Mouse (Mus musculus) thymus, postnatal 25 days (tissue): ENCODE measurements around the gene Fntb.

ENCODE experiments used
- DNase-seq: peaks from one replicate; pipeline ENCODE4 v3.0.0; 2022

The Fntb gene

DNA sequence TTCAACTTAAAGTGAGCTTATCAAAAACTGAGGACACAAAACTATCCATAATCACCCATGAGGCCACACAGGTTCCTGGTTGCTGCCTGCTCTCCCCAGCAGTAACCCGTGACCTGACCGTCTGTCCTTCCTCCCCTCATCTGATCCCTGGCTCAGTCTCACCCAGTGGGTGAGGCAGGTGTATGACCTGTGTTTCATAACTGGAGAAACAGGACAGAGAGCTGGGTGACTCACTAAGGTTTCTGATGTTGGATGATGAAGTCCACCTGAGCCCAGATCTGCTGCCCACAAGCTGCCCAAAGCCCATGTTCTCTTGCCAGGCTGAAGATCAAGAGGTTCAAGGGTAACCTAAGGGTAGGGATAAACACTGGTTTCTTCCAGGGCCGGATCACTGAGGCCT lies 161.6 kb downstream of the Fntb start:
- DNase-seq, result no peak

DNA sequence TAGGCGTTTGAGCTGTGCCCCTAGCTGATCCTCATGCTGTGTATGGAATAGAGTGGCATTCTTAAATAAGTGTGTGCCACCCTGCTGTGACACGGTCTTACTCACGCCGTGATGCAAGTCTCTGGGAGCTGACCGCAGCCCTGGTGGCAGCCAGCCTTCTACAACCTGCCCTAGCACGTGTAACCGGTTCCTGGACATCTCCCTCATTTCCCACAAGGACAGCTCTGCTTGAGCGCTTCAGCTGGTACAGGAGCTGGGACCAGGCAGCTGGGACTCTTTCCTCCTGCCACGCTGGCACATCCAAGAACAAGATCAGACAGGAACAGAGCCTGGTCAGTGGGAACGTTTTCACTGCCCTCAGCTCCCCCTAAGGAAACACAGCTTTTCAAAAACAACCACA lies 162.2 kb downstream of the Fntb start:
- no peak for DNase-seq

DNA sequence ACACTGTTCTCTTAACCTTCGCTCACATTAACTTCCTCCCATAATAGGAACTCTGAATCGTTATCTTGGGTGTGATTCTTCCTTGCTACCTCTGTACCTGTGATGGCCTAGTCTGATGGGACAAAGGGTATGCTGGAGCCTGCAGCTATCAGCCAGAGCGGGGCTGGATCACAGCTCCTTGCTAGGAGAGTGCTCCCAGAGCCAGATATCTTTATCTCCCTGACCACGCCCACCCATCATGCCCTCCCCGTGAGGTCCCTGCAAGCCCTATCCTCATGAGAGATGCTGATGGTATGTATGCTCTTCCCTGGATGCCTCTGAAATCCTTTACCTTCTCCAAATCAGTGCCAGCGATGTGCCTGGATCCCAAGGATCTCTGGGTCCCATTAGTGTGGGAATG lies 164.8 kb downstream of the Fntb start:
- DNase-seq, result no peak

DNA sequence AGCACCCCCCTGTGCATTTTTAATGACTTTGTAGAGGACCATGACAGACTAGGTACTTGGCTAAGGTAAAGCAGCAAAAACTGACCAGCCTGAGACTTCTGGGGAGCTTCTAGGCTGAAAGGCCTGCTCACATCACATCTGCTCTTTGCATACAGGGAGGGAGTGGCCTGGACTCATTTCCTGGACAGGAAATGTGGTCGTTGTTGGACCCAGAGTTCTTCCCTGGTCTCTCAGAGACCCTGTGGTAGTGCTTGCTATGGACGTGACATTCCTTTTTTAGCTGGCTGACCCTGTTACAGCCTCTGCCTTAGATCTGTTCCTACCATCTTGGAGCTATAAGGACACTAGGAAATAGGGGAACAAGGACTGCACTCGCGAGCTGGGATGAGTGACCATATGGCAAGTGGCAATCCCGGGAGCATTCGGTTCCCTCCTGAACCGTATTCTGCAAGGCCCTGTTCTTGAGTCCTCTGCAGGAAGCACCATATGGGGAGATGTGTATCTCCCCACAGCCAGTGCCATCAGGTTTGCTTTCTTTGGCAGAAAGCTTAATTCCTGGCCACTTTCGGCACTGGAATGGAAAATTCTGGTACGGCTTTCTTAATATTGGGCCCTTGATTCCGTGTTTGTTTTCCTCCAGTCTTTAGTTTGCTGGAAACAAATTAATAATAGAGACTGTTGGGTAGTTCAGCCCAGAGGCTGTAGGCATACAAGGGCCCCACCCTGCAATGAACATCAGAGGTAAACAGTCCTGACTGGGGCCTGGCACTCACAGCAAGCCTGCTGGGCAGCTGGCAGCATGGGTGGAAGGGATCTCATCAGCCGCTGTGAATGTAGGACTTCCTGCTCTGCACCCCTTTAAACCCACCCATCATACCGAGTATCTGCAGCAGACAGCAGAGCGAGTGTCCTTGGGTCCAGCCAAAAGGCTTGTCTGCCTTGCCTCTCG lies 166.6 kb downstream of the Fntb start:
- DNase-seq, result no peak

DNA sequence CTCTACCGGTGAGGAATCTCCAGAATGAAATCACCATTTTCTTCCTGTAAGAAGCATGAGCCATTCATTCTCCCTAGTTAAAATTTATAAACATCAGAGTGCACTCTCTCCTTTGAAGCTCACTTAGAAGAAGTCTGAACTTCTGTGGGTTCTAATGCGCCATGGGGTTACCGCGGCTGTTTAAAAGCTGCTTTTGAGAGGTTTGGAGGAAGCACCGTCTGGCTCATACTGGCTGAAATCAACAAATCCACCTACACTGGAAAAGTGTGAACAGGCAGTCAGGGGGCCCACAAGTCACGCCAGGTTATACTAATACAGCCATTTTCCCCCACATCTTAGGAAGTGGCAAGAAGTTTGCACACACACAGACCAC lies 167.3 kb downstream of the Fntb start:
- peak; percentile 25 for DNase-seq

DNA sequence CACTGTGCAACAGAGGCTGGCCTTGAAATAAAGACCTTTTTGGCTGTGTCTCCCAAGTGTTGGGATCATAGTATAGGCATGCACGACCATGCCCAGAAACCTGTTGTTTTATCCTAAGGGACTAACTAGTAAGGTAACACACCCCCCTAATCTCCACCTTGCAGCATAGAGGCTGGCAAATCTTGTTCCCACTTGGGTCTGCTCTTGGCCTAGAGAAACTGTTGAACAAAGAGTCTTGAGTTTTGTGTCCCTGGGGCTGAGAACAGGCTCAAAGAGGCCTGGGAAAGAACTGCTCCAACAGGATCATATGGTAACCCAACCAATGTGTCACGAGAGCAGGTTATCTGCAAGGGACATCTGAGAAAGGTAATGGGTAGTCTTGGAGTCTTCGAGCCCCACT lies 169.0 kb downstream of the Fntb start:
- no peak for DNase-seq

DNA sequence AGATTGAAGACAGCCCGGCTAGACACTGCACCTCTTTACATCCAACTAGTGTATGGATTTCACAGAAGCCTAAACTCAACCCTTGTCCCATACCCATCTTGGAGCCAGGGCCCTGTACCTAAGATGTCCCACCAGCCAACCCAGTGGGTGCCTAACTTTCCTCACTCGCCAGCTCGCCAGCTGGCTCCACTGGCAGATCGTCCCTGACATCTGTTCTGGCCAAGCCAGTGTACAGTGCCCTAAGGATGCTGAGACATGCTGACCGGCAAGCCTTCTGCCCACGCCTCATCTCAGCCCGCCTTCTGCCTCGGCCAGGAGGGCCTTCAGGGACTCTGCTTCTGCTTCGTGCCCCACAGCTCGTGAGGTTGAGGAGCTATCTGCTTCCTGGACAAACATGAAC lies 170.8 kb downstream of the Fntb start:
- no peak for DNase-seq

DNA sequence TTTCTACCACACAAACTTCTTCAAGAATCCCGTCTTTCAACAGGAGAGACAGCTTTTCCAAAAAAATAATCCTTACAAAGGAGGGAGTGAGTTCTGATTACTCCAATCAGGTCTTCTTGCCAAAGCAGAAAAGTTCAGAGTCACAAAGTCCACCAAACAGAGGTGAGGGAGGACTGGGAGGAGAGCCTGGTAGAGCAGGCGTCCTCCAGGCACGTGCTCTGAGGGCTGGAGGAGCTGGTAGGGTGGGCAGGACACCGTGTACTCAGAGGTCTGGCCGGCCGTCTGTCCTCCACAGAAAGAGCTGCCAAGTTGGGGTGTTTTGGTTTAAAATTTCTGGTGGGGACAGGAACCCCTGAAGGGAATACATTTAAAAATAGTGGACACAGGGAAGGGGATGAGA lies 172.6 kb downstream of the Fntb start:
- DNase-seq, result no peak

DNA sequence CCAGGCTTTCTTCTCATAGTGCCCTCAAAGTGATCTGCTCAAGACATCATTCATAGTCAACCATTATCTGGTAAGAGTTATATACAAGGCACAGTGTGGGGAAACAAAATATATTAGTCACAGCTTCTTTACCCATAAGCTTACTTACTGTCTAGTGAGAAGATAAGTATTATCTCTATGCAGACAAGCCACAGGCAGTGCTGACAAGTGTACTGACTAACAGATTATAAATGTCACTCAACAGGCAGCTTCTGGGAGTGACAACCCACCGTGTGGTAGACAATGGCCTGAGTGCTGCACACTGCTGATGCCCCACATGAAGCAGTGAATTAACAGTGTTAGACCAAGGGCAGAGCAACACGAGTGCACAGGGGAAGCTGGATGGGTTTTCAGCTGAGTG lies 176.1 kb downstream of the Fntb start:
- no peak for DNase-seq

DNA sequence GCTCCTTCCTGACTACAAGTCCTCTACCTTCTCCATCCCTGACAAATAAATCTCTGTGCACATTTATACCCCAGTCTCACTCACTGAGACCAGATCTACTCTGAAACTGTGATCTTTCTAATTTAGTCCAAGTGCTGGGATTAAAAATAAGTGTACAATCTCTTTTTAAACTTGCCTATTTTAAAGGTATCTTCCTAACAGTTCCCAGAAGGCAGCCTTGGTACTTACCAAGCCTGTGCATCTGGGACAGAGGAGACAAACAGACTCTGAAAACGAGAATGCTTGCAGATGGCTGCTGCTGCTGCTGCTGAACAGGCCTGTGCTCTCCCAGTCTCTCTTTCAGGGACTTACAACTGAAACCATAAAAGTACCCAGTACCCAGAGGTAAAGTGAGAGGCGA lies 177.1 kb downstream of the Fntb start:
- no peak for DNase-seq

DNA sequence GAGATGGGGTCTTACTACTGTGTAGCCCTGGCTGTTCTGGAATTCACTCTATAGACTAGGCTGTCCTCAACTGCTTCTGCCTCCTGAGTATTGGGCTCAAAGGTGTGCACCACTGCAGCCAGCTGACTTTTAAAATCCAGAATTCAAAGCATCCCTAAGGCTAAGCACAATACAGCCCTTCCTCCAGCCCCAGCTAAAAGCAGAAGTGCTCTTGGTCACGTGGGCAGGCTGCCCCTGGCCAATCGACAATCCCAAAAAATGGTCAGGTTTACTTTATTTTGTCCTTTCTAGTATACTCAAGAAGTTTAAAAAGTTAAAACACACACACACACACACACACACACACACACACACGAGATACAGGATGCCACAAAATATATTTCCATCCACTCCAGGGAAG lies 177.7 kb downstream of the Fntb start:
- DNase-seq, result no peak

DNA sequence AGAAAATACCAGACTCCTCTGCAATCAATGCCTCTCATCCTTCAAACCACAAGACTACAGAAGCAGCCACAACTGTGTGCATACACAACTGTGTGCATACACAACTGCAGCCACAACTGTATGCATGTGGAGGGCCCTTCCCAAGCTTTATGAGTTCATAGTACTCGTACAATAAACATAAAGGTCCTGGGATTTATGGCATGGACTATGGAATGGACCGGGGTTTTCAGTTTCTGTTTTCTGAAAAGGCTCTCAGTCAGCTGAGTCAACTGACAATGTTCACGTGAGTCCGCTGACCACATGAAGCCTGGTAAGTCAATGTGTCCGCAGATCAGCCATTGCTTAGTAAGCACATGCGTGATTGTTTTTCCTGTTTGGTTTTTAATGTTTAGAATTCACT lies 178.1 kb downstream of the Fntb start:
- no peak for DNase-seq

DNA sequence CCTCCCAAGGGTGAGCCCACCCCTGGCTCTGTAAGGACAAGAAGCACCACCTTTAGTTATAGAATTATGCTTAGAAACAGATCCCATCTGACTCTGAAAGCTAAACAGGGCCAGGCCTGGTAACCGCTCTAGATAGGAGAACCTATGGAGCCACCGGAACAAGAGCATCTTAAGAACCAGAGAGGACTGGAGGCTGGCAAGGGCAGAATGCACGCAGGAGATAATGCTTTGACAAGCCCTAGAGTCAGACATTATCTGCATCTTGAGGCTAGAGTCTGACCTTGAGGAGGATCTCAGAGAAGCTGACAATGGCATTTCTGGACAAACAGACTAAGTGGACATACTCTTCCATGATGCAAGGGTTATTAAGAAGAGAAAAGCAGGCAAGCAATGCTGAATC lies 182.1 kb downstream of the Fntb start:
- DNase-seq, result no peak

DNA sequence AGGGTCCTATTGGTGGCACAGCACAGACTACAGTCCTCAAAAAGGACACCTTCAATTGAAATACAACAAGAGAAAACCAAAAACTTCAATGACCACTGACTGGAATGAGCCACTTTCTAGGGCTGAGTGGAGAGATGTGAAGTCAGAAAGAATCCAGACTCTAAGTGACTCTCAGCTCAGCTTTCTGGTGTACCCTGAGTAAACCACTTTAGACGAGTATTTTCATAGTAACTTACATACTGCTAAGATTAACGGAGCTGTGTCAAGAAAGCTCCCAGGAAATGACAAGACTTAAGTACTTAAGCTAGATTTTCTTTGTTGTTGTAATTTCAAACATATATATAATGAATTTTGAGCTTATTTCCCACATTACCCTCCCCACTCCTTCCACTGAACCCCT lies 182.8 kb downstream of the Fntb start:
- DNase-seq, result no peak

DNA sequence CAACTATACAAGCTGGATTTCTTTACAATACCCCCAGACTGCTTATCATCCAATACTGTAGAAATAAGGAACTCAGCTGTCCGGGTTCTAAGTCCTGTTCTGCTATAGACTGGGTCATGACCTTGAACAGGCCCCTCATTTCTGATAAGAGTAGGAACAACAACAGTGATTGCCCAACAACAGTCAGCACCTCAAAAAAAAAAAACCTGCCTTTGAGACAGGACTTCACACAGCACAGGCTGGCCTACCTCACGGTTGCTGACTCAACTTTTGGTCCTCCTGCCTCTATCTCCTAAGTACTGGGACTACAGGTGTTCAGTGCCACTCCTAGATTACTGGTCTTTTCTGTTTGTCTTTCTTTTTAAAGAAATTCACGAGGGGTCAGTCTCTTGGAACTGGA lies 183.4 kb downstream of the Fntb start:
- no peak for DNase-seq

DNA sequence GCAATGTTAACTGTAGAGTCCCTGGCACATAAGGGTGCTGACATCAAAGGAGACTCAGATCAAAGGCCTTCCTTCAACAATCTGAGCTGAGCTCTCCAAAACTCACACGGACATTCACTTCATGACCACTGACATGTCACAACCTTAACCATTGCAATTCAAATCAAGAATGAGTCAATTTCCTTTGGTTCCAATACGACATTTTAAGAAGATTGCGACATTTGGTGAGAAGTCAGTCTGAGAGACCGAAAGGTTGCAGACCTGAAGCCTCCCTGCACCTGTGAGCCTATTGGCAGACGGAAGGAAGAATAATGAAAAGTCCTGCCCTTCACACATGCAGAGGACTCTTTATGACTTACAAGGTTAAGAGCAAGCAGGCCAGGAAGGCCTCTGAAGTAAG lies 184.9 kb downstream of the Fntb start:
- no peak for DNase-seq

DNA sequence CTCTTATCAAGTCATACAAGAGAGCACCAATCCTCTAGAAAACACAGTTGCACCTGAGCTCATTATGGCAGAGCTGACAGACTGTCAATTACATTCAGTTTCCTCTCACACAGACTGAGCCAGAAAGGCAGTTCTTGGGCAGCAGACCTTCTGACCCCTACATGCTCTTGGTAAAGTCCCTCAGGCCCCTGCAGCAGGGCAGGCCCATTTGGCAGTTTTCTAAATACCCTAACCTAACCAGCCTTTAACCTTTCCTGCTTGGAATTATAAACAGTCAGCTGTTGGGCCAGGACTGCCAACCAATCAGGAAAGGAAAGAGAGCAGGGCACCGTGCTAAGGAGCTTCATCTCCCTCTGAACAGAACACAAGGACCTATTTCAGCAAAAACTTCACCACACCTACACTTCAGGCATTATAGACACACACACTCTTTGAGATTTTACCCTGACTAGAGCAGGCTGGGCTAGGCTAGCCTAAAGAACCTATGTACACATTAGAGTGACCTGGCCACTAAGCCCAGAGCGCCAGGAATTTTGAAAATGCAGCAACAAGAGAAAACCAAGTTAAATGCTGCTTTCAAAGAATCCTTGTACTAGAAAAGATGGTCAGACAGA lies 188.5 kb downstream of the Fntb start:
- DNase-seq, result no peak

DNA sequence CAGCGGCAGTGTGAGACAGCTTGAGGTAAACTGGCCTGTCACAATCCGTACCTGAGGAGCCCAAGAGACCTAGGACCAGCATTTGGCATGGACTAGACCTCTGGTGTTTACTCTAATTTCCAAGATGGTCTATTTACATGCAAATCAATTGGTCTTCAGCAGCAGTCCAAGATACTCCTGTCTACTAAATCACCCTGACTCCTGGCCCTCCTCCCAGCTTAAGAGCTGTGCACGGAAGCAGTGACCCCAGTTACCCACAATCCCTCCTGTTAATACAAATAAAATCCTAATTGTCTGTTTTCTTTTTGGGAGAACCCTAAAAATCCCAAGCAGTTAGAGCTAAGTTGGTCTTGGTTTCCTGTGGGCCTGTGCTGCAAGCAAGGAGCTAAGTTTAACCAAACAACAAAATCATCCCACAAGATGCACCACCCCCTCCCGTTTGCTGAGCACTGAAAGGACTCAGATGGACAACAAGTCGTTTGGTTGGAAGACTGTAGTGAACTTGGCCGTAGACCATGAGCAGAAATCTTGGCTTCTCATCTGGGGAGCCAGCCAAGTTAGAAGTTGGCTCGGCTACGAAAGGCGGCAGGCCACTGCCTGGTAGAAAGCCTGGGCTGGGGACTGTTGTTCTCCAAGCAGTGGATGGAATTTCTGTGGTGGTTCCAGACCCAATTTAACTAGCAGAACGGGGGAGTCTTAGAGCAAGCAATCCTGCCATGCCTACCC lies 189.5 kb downstream of the Fntb start:
- DNase-seq, result no peak

DNA sequence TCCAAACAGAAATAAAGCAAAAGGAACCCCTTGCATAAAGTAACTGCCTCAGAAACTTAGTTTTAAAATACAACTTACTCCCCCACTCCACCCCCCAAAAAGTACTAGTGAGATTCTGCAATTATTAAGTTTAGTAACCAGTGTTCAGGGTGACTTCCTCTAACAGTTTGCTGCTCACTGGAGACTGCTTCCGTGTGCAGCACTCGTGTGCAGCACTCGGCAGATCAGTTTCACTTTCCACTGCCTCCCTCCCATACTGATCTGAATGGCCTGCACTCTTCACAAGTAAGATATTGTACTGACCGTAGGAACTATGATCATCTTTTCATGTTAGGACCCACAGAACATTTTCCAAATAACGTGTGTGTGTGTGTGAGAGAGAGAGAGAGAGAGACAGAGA lies 192.3 kb downstream of the Fntb start:
- DNase-seq, result peak; percentile 38

DNA sequence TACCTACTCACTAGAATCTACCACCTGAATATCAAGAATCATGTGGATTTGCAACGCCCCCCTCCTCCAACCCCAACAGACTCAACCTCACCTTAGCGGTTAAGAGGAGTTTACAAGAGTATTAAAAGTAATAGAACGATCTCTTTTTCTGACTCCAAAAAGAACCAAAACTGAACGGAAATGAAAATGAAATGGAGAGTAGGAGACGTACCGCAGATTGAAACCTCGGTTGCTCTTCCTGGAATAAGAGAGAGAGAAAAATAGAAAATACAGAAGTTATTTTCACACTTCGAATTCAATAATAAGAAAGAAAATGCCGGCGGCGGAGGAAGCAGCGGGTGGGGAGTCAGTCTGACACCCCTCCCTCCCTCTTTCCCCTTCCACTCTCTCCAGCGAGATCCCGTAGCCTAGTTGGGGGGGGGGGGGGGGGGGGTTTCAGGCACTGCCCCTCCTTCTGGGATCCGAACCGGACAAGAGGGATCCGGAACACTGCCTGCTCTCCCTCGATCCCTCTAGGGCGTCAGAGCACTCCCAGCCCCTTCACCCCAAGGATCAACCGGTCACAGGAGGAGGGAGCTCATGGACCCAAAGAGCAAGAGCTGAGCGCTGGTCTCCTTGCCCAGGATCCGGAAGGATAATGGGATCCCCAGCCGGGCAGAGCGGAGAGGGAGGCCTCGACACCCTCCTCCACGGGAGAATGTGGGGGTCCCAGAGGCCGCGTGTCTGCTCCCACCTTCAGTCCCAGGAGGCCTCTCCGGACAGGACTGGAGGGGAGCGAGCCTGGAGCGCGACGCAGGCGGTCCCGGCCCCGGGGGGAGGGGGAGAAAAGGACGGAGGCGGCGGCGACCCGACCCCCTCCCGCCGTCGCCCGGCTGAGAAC lies 195.9 kb downstream of the Fntb start:
- no peak for DNase-seq

DNA sequence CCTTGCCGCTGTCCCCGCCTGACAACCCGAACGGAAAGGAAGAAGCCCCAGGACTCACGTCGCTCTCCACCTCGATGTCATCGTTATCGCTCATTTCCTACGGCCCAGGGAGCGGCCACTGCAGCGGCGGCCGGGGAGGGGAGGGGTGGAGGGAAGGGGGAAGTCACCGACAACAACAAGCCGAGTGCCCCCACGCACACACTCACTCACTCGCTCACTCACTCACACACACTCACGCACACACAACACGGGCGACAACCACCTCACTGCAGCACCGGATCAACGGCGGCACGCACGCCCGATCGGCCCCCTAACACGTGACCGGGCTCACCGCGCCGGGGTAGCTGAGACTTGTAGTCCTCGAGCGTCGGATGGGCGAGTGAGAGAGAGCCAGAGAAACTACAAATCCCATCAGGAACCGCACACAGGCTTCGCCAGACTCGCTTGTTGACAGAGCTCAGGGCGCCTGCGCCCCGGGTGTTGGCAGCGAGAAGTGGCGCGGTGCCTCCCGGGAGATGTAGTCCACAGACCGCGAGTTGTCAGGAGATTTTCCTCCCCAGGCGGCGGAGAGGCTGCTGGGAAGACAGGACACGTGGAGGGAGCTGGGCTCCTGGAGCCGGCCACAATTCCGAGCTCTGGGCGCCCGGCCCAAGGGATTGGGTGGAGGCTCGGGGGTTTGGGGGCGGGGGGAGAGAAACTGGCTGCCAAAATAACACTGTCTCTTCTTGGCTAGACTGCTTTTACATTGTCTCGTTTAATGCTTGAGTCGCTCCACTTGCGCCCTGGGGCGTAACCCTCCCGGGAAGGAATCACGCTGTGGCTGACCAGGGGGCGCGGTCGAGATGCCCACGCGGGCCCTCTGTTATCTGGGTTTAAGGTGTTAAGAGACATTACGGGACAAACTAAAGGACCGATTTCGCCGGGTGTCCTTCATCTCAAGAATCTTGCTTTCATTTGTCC lies 196.8 kb downstream of the Fntb start, which contains the start of gene Max:
TSS of gene Max (minus strand) at position 270 of the 960 bp plus-strand sequence.
- DNase-seq, result peak; percentile 94

DNA sequence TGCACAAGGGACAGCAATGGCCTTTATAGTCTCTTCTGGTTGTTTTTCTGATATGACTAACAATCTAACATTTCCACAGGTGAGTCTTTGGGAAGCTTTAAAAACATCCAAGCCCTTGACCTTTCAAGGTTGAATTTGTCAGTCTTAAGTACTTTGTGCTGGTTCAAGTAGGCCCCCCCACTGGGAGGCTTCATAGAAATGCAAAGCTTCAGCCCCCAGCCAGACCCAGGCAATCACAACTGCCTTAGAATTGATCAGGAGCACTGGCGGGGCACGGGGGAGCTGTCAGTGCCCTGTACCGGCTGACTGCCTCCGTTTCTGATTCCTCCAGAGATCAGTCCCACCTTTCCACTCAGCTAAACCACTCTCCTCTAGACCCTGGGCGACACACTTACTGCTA lies 199.7 kb downstream of the Fntb start:
- no peak for DNase-seq
